In genomic region chr12:98421340-98421739, GRCm38 (mm10) we compare ENCODE assay signal across 17 mouse cellular contexts.
"Had no signal": no experiment of that assay in that cellular context is flagged by ENCODE, and none has a peak within 500 bp of the region (broad histone marks: within the 10 kb centered on the region; RNA-seq: fewer than 3 reads in every experiment).

No protein-coding gene starts in this region.

- H3K9me3 ChIP-seq: midbrain, embryonic 10.5 days; midbrain, embryonic 12.5 days; neural tube, embryonic 13.5 days; neural tube, embryonic 15.5 days; stomach, embryonic 15.5 days had no signal

- H3K27ac ChIP-seq: midbrain, embryonic 10.5 days; midbrain, embryonic 12.5 days; neural tube, embryonic 13.5 days; neural tube, embryonic 15.5 days; stomach, embryonic 15.5 days; stomach, postnatal 0 days had no signal

- H3K36me3 ChIP-seq: midbrain, embryonic 10.5 days; midbrain, embryonic 12.5 days; neural tube, embryonic 13.5 days; neural tube, embryonic 15.5 days; stomach, embryonic 15.5 days had no signal

- H3K27me3 ChIP-seq: midbrain, embryonic 12.5 days; neural tube, embryonic 13.5 days; neural tube, embryonic 15.5 days; stomach, embryonic 15.5 days had no signal

- H3K4me1 ChIP-seq: midbrain, embryonic 12.5 days; neural tube, embryonic 13.5 days; neural tube, embryonic 15.5 days; stomach, embryonic 15.5 days had no signal

- H3K9ac ChIP-seq: lung, embryonic 14.5 days; midbrain, embryonic 12.5 days; neural tube, embryonic 13.5 days; neural tube, embryonic 15.5 days; stomach, embryonic 15.5 days had no signal

- H3K4me2 ChIP-seq: lung, embryonic 14.5 days; midbrain, embryonic 12.5 days; neural tube, embryonic 13.5 days; neural tube, embryonic 15.5 days; stomach, embryonic 15.5 days had no signal

- ATAC-seq: midbrain, embryonic 16.5 days had no signal

- DNase-seq: lung, adult 18-20 months; lung, embryonic 14.5 days; lung, postnatal 10 days; lung, postnatal 4 days; midbrain, embryonic 14.5 days; right cerebral cortex, postnatal 14 days; thymus, adult 2 months; thymus, postnatal 25 days; thymus, postnatal 4 days had no signal

- H3K4me3 ChIP-seq: midbrain, embryonic 10.5 days; midbrain, embryonic 12.5 days; myocyte; neural tube, embryonic 13.5 days; neural tube, embryonic 15.5 days; stomach, embryonic 15.5 days had no signal
